Mouse (Mus musculus) cerebellum, postnatal 25 days (tissue): ENCODE results near the gene Becn1.

ENCODE experiments used
- DNase-seq, 2 experiments: peaks; one replicate each; pipeline ENCODE4 v3.0.0; 2021; ENCODE audit warnings: mixed read lengths in 2 of 2

Gene Becn1

GRCm38 (mm10) chr11:101315082-101315650, 13.1 kb upstream of the Becn1 start:
- no peak for DNase-seq

GRCm38 (mm10) chr11:101314567-101314966, 12.5 kb upstream of the Becn1 start:
- no peak for DNase-seq

- no peak for DNase-seq
These were observed 10.1 kb upstream of the Becn1 start for GRCm38 (mm10) chr11:101312150-101312549.

GRCm38 (mm10) chr11:101311083-101311482, 9.0 kb upstream of the Becn1 start:
- DNase-seq = no peak

- no peak for DNase-seq
These were observed 5.7 kb upstream of the Becn1 start for GRCm38 (mm10) chr11:101307744-101308143.

GRCm38 (mm10) chr11:101301299-101302003, 635 bp downstream of the Becn1 start:
- no peak for DNase-seq

- no peak for DNase-seq
These were observed 1.2 kb downstream of the Becn1 start for GRCm38 (mm10) chr11:101300881-101301280.

- DNase-seq = no peak
These were observed 6.9 kb downstream of the Becn1 start for GRCm38 (mm10) chr11:101295191-101295590.

- DNase-seq = no peak
These were observed 10.9 kb downstream of the Becn1 start for GRCm38 (mm10) chr11:101291231-101291630.

- DNase-seq = no peak
These were observed 14.8 kb downstream of the Becn1 start for GRCm38 (mm10) chr11:101287306-101287705.

GRCm38 (mm10) chr11:101283805-101284204, 18.3 kb downstream of the Becn1 start:
- DNase-seq = no peak

- no peak for DNase-seq
These were observed 19.2 kb downstream of the Becn1 start for GRCm38 (mm10) chr11:101282896-101283295.

GRCm38 (mm10) chr11:101280837-101281236, 21.2 kb downstream of the Becn1 start:
- no peak for DNase-seq

- peak in 1 of 2 experiments; percentile 36 for DNase-seq
These were observed 22.9 kb downstream of the Becn1 start for GRCm38 (mm10) chr11:101279193-101279569.

- peak; percentile 84 to 87 for DNase-seq
These were observed 23.6 kb downstream of the Becn1 start, which contains the start of the genes Cntd1 and Coa3 for GRCm38 (mm10) chr11:101278223-101279192. Gene Cntd1 (plus strand): TSS chr11:101279012. Gene Coa3 (minus strand): TSS chr11:101279114.

GRCm38 (mm10) chr11:101277381-101278222, 24.5 kb downstream of the Becn1 start:
- no peak for DNase-seq

- DNase-seq = no peak
These were observed 25.6 kb downstream of the Becn1 start for GRCm38 (mm10) chr11:101276319-101277070.

GRCm38 (mm10) chr11:101275309-101275708, 26.8 kb downstream of the Becn1 start:
- no peak for DNase-seq

GRCm38 (mm10) chr11:101272446-101272845, 29.6 kb downstream of the Becn1 start:
- no peak for DNase-seq

GRCm38 (mm10) chr11:101269577-101270116, 32.4 kb downstream of the Becn1 start:
- peak; percentile 39 to 64 for DNase-seq

- no peak for DNase-seq
These were observed 36.2 kb downstream of the Becn1 start for GRCm38 (mm10) chr11:101265906-101266305.
